Comparison of ENCODE assay signal across 13 mouse cellular contexts in genomic region chr2:17531355-17532105, GRCm38 (mm10).
DNase-seq lines count a peak whose midpoint lies in the region.
"Had no signal": no experiment of that assay in that cellular context is flagged by ENCODE, and none has a peak within 500 bp of the region (broad histone marks: within the 10 kb centered on the region; RNA-seq: fewer than 3 reads in every experiment).

No protein-coding gene starts in this region.

- intact Hi-C loops in gastrocnemius, postnatal 36 days (cut with DNase I) = no loop called here

- DNase-seq in layer of hippocampus, adult 18-20 months (ENCODE audit: low spot score in 2 of 2) = peak; percentile 49 to 78
- DNase-seq in layer of hippocampus, postnatal 14 days (ENCODE audit: low spot score in 2 of 2) = no peak
- peak; percentile 63 for DNase-seq in right cerebral cortex, postnatal 25 days
- DNase-seq in right cerebral cortex, postnatal 14 days = no peak
- peak; percentile 32 to 74 for DNase-seq in left cerebral cortex, adult 8-10 months (ENCODE audit: low spot score in 2 of 2)
- DNase-seq in yolk sac, embryonic 10.5 days (ENCODE audit: low spot score) = peak; percentile 16
- DNase-seq in gastrocnemius, postnatal 36 days = no peak
- DNase-seq in ovary, postnatal 10 days (ENCODE audit: low spot score) = no peak
- DNase-seq: adrenal gland, postnatal 14 days; B cell, adult 2 months; cerebellum, postnatal 25 days; heart, adult 2 months; heart, postnatal 14 days had no signal

Comparison
In these comparisons a context has a peak if more than half of its experiments do, and no peak if none do; other contexts are left out.
1. DNase-seq: peak in layer of hippocampus, adult 18-20 months (2 of 2), right cerebral cortex, postnatal 25 days (single experiment), left cerebral cortex, adult 8-10 months (2 of 2) and yolk sac, embryonic 10.5 days (single experiment); none in layer of hippocampus, postnatal 14 days (0 of 2), right cerebral cortex, postnatal 14 days (single experiment), gastrocnemius, postnatal 36 days (0 of 2) and ovary, postnatal 10 days (single experiment).